Mouse (Mus musculus) C2C12 (cell line): ENCODE results near the gene Abtb1.

Experiments
- CEBPB ChIP-seq: IDR thresholded peaks from one replicate; pipeline ENCODE4 v1.6.1; 2011; ENCODE audit warnings: low read depth, mild to moderate bottlenecking, control low read depth, moderate library complexity
- CTCF ChIP-seq: IDR thresholded peaks from one replicate; pipeline ENCODE4 v1.5.1; 2011; ENCODE audit not compliant: control insufficient read depth, insufficient read depth, insufficient read length
- MAX ChIP-seq: IDR thresholded peaks from one replicate; pipeline ENCODE4 v1.6.1; 2011; ENCODE audit warnings: mild to moderate bottlenecking, control low read depth
- MYOD1 ChIP-seq: IDR thresholded peaks from one replicate; pipeline ENCODE4 v1.6.1; 2011; ENCODE audit warnings: low read depth; ENCODE audit not compliant: control insufficient read depth, insufficient read length
- USF1 ChIP-seq: IDR thresholded peaks from one replicate; pipeline ENCODE4 v1.6.1; 2011; ENCODE audit warnings: low read depth, mild to moderate bottlenecking, control low read depth, moderate library complexity

- no peak for TF ChIP-seq CTCF
- peak; percentile 46 for TF ChIP-seq USF1
- no peak for TF ChIP-seq MYOD1
- no peak for TF ChIP-seq MAX
- TF ChIP-seq CEBPB: no peak
Measured at GRCm38 (mm10) chr6:88786732-88787445, 54.9 kb downstream of the Abtb1 start.
